Mouse (Mus musculus): Measurements from ENCODE around the gene Gabpb2.

GRCm38 (mm10) chr3:95239971-95240370 is 22.3 kb upstream of the Gabpb2 start:
- TF ChIP-seq CTCF (IDR thresholded peaks at IDR 0.05; ENCODE audit: borderline replicate concordance, insufficient read depth, low read length) = no peak
- TF ChIP-seq POLR2A (IDR thresholded peaks at IDR 0.05; ENCODE audit: low read depth, low read length) = no peak

Data from embryonic fibroblast, embryonic 13.5 days (primary cell).